Mouse (Mus musculus) forebrain, embryonic 12.5 days (tissue): ENCODE measurements at regions not wholly inside any gene's neighbourhood (a gene's known extent, or its start where the extent isn't known, plus 50 kb on each side); places are given as distances from the start of the nearest gene placed in this dataset.

Experiments
- ATAC-seq: fragments of 200-750 bp; cut with Nextera tagmentation; 2 replicates; pipeline ENCODE4 v1.8.0; 2017; ENCODE audit warnings: moderate TSS enrichment; ENCODE audit not compliant: low FRiP score
- H3K27ac ChIP-seq: fragments of 300-500 bp; sonication (generic); 2 replicates; pipeline ENCODE4 v1.5.1; 2016; ENCODE audit warnings: mild to moderate bottlenecking
- H3K27me3 ChIP-seq: fragments of 300-500 bp; sonication (generic); 2 replicates; pipeline ENCODE4 v1.6.1; 2016; ENCODE audit warnings: mild to moderate bottlenecking
- H3K36me3 ChIP-seq: fragments of 300-500 bp; sonication (generic); replicated peaks from 2 replicates; pipeline ENCODE4 v1.6.1; 2016; ENCODE audit warnings: mild to moderate bottlenecking
- H3K4me1 ChIP-seq: fragments of 300-500 bp; sonication (generic); 2 replicates; pipeline ENCODE4 v1.6.1; 2016
- H3K4me2 ChIP-seq: fragments of 300-500 bp; sonication (generic); 2 replicates; pipeline ENCODE4 v1.6.1; 2016; ENCODE audit warnings: mild to moderate bottlenecking, moderate library complexity
- H3K4me3 ChIP-seq: fragments of 300-500 bp; sonication (generic); replicated peaks from 2 replicates; pipeline ENCODE4 v1.5.1; 2016; ENCODE audit warnings: mild to moderate bottlenecking
- H3K9ac ChIP-seq: fragments of 300-500 bp; sonication (generic); 2 replicates; pipeline ENCODE4 v1.6.1; 2016; ENCODE audit warnings: mild to moderate bottlenecking
- H3K9me3 ChIP-seq: fragments of 300-500 bp; sonication (generic); 2 replicates; pipeline ENCODE4 v1.6.1; 2016
- WGBS: fragments of 180-500 bp; shearing (Covaris S2); methylation state at CpG from one replicate; pipeline ENCODE4 v1.1.7; 2016; 5-methylcytosine and 5-hydroxymethylcytosine counted together

DNA sequence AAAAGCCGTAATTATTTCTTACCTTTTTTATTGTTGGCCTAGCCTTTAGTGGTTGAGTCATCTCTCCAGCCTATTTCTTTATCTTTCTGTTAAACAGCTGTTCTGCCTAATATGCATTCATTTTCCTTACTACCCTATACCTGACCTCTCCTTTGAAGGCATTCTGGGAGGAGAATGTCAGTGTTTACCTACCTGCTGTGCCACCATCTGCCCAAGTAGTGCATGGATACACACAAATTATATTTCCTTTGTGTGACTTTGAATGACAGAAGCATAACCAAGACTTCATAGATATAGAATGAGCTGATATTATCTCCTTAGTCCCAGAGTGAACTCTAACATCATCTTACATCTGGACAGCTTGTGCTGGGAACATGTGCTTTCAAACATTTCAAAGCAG is 293.5 kb upstream of the Tom1l1 start:
- Histone ChIP-seq H3K9ac (no peak overlapping the region), H3K4me1 (no peaks in the 10 kb centered on the region), H3K27me3 (no peaks in the 10 kb centered on the region), H3K4me2 (no peak overlapping the region), H3K4me3 (no peak overlapping the region), H3K9me3 (no peaks in the 10 kb centered on the region), H3K36me3 (no peaks in the 10 kb centered on the region), H3K27ac (no peak overlapping the region)
- ATAC-seq = no peak
- 94% methylated on average over 1 of the region's 1 CpGs for WGBS

GRCm38 (mm10) chr11:90978234-90978633 is 290.1 kb upstream of the Tom1l1 start:
- Histone ChIP-seq H3K4me2 (no peak overlapping the region), H3K27ac (no peak overlapping the region), H3K9ac (no peak overlapping the region), H3K27me3 (no peaks in the 10 kb centered on the region), H3K9me3 (no peaks in the 10 kb centered on the region), H3K4me3 (no peak overlapping the region), H3K36me3 (no peaks in the 10 kb centered on the region), H3K4me1 (no peaks in the 10 kb centered on the region)
- WGBS = 85% methylated on average over 3 of the region's 3 CpGs
- no peak for ATAC-seq

DNA sequence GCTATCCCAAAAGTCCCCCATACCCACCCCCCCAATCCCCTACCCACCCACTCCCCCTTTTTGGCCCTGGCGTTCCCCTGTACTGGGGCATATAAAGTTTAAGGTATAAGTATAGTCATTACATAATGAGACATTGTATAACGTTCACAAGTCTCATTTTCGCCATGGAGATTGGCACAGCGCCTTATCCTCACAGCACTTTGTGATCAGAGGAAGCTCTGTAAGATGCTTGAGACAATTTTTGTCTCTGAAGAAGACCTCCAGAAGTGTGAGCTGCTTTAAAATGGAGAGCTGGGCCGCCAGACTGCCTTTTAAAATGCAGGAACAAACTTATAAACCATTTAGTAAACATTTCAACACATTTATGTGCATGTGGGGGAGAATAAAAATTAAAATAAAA is 252.9 kb upstream of the Tom1l1 start:
- Histone ChIP-seq H3K27ac (no peak overlapping the region), H3K9me3 (no peaks in the 10 kb centered on the region), H3K4me2 (no peak overlapping the region), H3K36me3 (no peaks in the 10 kb centered on the region), H3K9ac (no peak overlapping the region), H3K4me1 (no peaks in the 10 kb centered on the region), H3K4me3 (no peak overlapping the region), H3K27me3 (no peaks in the 10 kb centered on the region)
- no peak for ATAC-seq
- WGBS = 87% methylated on average over 5 of the region's 5 CpGs

- Histone ChIP-seq H3K4me1 (no peaks in the 10 kb centered on the region), H3K4me3 (no peak overlapping the region), H3K27ac (no peak overlapping the region), H3K9me3 (no peaks in the 10 kb centered on the region), H3K4me2 (no peak overlapping the region), H3K9ac (no peak overlapping the region), H3K27me3 (no peaks in the 10 kb centered on the region), H3K36me3 (no peaks in the 10 kb centered on the region)
- ATAC-seq = no peak
These were observed 237.6 kb upstream of the Tom1l1 start for GRCm38 (mm10) chr11:90925738-90926137.

- Histone ChIP-seq H3K27ac (no peak overlapping the region), H3K9ac (no peak overlapping the region), H3K4me2 (no peak overlapping the region), H3K4me1 (no peaks in the 10 kb centered on the region), H3K4me3 (no peak overlapping the region), H3K27me3 (no peaks in the 10 kb centered on the region), H3K9me3 (no peaks in the 10 kb centered on the region), H3K36me3 (no peaks in the 10 kb centered on the region)
- ATAC-seq = no peak
- 71% methylated on average over 3 of the region's 3 CpGs for WGBS
These were observed 229.6 kb upstream of the Tom1l1 start for GRCm38 (mm10) chr11:90917782-90918181.

DNA sequence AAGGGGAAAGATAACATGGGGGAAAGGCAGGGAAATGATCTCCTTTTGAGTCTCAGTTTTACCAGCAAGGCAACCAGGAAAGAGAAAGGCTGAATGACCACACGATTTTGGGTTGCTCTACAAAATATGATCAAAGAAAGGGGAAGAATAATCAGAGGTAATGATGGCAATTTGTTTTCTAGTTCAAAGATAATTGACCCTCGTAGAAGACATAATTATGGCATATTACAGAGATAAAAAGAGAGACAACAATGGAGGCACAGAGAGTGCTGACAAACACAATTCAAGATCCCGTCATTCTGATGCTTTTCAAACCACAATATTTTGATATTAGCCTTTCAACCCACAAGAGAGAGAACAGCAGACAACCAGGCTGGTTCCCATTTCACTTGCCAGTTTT is 206.1 kb upstream of the Tom1l1 start:
- no peak overlapping the region for H3K4me2 ChIP-seq
- no peaks in the 10 kb centered on the region for H3K27me3 ChIP-seq
- WGBS = 41% methylated on average over 3 of the region's 3 CpGs
- no peak overlapping the region for H3K9ac ChIP-seq
- no peak overlapping the region for H3K4me3 ChIP-seq
- no peaks in the 10 kb centered on the region for H3K4me1 ChIP-seq
- H3K9me3 ChIP-seq = no peaks in the 10 kb centered on the region
- ATAC-seq = no peak
- no peak overlapping the region for H3K27ac ChIP-seq
- H3K36me3 ChIP-seq = no peaks in the 10 kb centered on the region

DNA sequence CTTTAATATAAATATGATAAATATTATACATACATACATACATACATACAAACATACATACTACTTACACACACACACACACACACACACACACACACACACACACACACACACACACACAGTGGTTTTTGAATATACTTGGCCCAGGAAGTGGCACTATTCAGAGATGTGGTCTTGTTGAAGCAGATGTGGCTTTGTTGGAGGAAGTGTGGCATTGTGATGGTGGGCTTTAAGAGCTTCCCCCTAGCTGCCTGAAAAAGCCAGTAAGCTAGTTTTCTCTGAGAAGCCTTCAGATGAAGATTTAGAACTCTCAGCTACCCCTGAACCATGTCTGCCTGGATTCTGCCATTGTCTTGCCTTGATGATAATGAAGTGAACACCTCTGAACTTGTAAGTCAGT is 185.0 kb upstream of the Tom1l1 start:
- Histone ChIP-seq H3K4me2 (no peak overlapping the region), H3K27ac (no peak overlapping the region), H3K9me3 (no peaks in the 10 kb centered on the region), H3K4me3 (no peak overlapping the region), H3K9ac (no peak overlapping the region), H3K27me3 (no peaks in the 10 kb centered on the region), H3K36me3 (no peaks in the 10 kb centered on the region), H3K4me1 (no peaks in the 10 kb centered on the region)
- no peak for ATAC-seq

DNA sequence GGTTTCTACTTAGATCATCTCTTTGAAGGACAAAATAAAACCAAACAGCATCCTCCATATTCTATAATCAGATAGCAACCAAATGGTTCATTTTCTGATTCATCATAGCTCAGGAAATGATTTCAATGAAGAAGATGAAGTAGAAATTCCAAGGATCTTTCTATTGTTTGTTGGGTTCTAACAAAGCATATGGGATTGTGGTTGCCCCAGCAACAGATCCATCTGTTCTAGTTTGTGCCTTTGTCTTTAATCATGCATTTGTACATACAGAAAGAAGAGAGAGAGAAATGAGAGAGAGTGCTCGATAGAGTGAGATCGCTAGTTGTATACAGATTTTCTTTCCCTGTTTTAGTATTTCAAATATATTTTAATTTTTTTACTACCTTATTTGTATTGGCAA is 183.5 kb upstream of the Tom1l1 start:
- Histone ChIP-seq H3K4me2 (no peak overlapping the region), H3K4me1 (no peaks in the 10 kb centered on the region), H3K9ac (no peak overlapping the region), H3K27me3 (no peaks in the 10 kb centered on the region), H3K36me3 (no peaks in the 10 kb centered on the region), H3K4me3 (no peak overlapping the region), H3K9me3 (no peaks in the 10 kb centered on the region), H3K27ac (no peak overlapping the region)
- 79% methylated on average over 2 of the region's 2 CpGs for WGBS
- ATAC-seq = no peak

- 82% methylated on average over 4 of the region's 4 CpGs for WGBS
- no peaks in the 10 kb centered on the region for H3K36me3 ChIP-seq
- no peak overlapping the region for H3K9ac ChIP-seq
- ATAC-seq = no peak
- no peaks in the 10 kb centered on the region for H3K4me1 ChIP-seq
- H3K9me3 ChIP-seq = no peaks in the 10 kb centered on the region
- no peak overlapping the region for H3K4me2 ChIP-seq
- H3K4me3 ChIP-seq = no peak overlapping the region
- H3K27me3 ChIP-seq = no peaks in the 10 kb centered on the region
- no peak overlapping the region for H3K27ac ChIP-seq
These were observed 176.0 kb upstream of the Tom1l1 start for GRCm38 (mm10) chr11:90863981-90864760.

GRCm38 (mm10) chr11:90855731-90856130 is 167.6 kb upstream of the Tom1l1 start:
- Histone ChIP-seq H3K4me1 (no peaks in the 10 kb centered on the region), H3K27me3 (no peaks in the 10 kb centered on the region), H3K9ac (no peak overlapping the region), H3K27ac (no peak overlapping the region), H3K4me3 (no peak overlapping the region), H3K36me3 (no peaks in the 10 kb centered on the region), H3K4me2 (no peak overlapping the region), H3K9me3 (no peaks in the 10 kb centered on the region)
- ATAC-seq = no peak
- 90% methylated on average over 1 of the region's 1 CpGs for WGBS

GRCm38 (mm10) chr11:90855324-90855723 is 167.2 kb upstream of the Tom1l1 start:
- H3K4me1 ChIP-seq = no peaks in the 10 kb centered on the region
- no peaks in the 10 kb centered on the region for H3K36me3 ChIP-seq
- H3K4me3 ChIP-seq = no peak overlapping the region
- ATAC-seq = no peak
- WGBS = 50% methylated on average over 3 of the region's 3 CpGs
- H3K9me3 ChIP-seq = no peaks in the 10 kb centered on the region
- H3K27me3 ChIP-seq = no peaks in the 10 kb centered on the region
- no peak overlapping the region for H3K4me2 ChIP-seq
- H3K9ac ChIP-seq = no peak overlapping the region
- no peak overlapping the region for H3K27ac ChIP-seq

DNA sequence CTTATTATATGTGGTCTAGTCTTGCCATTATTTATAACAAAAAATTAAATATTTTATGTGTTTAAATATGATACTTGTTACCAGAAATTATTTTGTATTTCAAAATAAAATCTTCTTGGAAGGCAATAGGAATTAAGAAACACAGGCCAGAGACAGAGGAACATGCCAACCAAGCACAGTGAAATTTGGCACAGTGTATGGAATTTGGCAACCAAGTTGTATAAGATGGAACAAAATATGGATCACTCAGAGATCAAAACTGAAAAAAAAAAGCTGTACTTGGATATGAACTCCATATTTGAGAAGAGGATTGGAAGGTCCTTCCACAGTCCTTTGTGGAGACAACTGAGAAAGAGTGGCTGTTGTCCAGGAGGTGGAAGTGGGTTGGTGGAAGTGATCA is 163.1 kb upstream of the Tom1l1 start:
- H3K9me3 ChIP-seq = no peaks in the 10 kb centered on the region

GRCm38 (mm10) chr11:90844925-90845319 is 156.8 kb upstream of the Tom1l1 start:
- WGBS = 72% methylated on average over 6 of the region's 6 CpGs
- no peak for ATAC-seq
- Histone ChIP-seq H3K9me3 (no peaks in the 10 kb centered on the region), H3K27ac (no peak overlapping the region), H3K4me1 (no peaks in the 10 kb centered on the region), H3K9ac (no peak overlapping the region), H3K4me3 (no peak overlapping the region), H3K27me3 (no peaks in the 10 kb centered on the region), H3K4me2 (no peak overlapping the region), H3K36me3 (no peaks in the 10 kb centered on the region)

More for the DNA sequence above, 163.1 kb upstream of the Tom1l1 start:
- Histone ChIP-seq H3K4me1 (no peaks in the 10 kb centered on the region), H3K36me3 (no peaks in the 10 kb centered on the region), H3K9ac (no peak overlapping the region), H3K4me3 (no peak overlapping the region), H3K27ac (no peak overlapping the region), H3K4me2 (no peak overlapping the region), H3K27me3 (no peaks in the 10 kb centered on the region)
- no peak for ATAC-seq
